Mouse (Mus musculus): ENCODE results near the gene Ncoa5.

GRCm38 (mm10) chr2:164952448-164952847, 82.2 kb downstream of the Ncoa5 start:
- TF ChIP-seq POLR2A (IDR thresholded peaks at IDR 0.05; ENCODE audit: insufficient read depth, low read length), result no peak
- TF ChIP-seq EP300 (IDR thresholded peaks at IDR 0.05; ENCODE audit: insufficient read depth, low read depth, low read length), result no peak
